Mouse (Mus musculus): Measurements from ENCODE around the gene Sstr5.

DNA sequence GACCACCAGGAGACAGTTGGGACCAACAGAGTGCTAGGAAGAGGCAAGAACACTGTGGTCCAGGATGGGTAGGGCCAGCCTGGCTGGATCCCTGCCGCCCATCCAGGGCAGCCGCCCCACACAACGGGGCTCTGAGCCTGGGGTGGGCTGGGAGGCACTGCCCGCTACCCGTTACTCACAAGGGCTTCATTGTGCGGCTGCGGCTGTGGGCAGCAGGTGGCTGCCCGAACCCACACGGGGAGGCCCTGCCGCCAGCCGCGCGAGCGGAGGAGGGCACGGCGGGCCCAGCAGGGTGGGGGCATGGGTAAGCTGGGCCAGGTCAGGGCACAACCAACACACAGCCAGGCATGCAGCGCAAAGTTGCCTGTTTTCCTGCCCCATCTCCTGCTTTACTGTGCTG, 21.1 kb upstream of the Sstr5 start:
- TF ChIP-seq CTCF (IDR thresholded peaks at IDR 0.05) (no peak), EP300 (IDR thresholded peaks at IDR 0.05) (no peak)

Data from lung, postnatal 0 days (tissue).